Mouse (Mus musculus) spleen, postnatal 14 days (tissue): ENCODE measurements around the gene Card9.
"Not testable (repeated sequence)": the region's sequence is repeated elsewhere in the genome, so short reads cannot be mapped to it uniquely, and the experiment has no call there.

ENCODE experiments used
- DNase-seq, 2 experiments: peaks; one replicate each; pipeline ENCODE4 v3.0.0; 2021 to 2022; ENCODE audit warnings: low spot score in 2 of 2

Card9 gene

DNA sequence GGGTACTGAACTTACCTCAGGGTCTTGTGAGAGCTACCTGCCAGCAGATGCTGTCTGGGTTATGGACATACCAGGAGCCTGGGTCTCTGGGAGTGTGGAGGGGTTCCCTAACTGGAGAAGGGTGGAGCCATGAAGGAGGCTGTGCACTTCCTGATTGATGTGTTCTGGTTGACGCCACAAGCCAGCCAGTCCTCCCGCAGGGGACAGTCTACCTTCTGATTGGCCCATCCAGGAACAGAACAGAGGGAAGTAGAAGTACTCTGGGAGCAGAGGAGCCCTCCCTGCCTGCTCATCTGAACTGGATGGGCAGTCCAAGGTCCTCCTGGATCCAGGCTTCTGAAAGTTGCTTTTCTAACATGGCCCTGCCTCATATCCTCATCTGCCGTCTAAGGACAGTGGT lies at the start of gene Card9:
Gene Card9, minus strand, starts transcription at position 147 of the 400 bp plus-strand sequence.
- no peak for DNase-seq

- no peak for DNase-seq
Observed at GRCm38 (mm10) chr2:26410091-26410490, 49.4 kb upstream of the Card9 start.

- DNase-seq, result no peak
Observed at GRCm38 (mm10) chr2:26409362-26409761, 48.6 kb upstream of the Card9 start.

DNA sequence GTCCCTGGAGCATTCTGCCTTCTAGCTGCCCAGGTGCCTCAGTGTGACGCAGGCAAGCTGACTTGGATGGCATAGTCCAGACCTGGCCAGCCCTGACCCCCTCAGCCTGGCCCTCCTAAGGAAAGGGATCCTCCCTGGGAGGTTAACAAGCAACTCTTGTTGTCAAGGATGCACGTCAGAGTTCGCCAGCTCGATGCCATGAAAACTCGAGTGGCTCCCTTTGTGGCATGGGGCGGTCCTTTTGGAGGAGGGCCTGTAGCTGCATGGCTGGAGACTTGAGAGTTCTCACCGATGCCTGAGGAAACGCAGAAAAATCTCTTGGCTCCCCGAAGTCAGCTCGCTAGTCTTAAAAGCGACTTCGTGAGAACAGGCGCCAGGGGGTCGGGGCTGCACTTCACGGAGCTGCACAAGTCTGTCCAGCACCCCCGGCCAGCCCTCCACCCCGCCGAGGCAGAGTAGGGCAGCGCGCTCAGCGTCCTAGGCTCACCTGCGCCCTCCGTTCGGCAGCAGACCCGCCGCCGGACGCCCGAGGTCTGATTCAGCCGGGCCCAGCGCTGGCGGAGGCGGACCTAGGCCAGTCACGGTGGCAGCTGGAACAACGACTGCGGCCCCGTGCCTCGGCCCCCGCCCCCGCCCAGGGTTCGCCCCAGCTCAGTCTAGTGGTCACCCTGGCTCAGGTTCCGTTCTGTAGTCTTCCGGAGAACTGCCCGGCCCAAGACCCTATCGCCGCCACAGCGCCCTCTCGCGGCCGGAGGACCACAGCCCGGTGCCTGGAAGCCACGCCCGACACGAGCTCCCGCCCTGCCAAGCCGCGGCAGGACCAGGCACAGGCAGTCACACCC lies 48.0 kb upstream of the Card9 start, which contains the start of gene Inpp5e:
Gene Inpp5e, minus strand, starts transcription at position 689 of the 842 bp plus-strand sequence.
- peak; percentile 99 to 100 for DNase-seq

DNA sequence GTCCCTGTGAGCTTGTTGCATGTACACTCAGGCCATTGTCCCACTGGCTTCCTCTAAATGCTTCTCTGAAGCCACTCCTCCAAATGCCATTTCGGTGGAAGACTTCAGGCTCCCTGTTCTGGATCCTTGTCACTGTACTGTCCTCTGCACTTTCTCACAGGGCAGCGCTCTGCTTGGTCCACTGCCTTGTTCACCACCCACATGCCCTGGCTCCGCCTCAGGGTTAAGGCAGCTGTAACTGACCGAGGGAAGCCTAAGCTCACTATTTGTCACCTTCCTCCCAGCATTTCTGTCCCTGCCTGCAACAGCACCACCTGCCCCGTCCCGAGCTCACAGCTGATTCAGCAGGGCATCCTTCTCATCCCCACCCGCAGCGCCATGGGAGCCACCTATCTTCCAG lies 42.6 kb upstream of the Card9 start:
- no peak for DNase-seq

DNA sequence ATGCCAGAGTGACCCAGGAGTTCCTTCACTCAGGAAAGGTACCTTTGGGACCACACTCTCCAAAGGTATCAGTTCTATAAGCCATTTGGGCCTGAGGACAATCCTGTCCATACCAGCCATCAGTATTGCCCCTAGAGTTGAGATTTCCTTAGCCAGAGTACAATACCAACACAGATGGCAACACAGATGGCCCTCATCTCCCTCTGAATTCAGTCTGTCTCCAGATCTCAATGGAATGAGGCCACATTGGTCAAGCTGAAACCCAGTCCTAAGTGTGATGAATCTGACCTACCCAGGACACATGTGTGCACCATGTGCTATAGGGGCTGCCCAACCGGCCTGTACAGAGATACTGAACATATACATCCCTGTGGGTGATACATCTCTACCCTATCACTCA lies 41.5 kb upstream of the Card9 start:
- DNase-seq, result no peak

DNA sequence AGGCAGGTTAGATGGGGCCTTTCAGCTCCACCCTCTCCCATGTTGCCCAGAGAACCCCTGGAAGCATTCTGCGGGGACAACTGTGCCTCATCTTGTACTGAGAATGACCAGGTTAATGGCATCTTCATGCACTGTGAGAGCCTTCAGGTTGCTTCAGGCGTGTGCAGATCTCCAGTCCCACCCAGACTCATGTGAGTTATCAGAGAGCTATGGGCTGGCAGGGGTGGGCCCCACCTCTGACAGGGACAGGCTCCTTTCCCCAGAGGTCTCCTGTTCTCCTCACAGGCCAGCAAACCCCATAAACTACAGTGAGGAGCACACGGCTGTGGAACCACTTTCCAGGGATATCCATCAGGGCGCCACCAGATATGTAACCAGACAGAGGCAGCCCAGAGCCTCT lies 40.3 kb upstream of the Card9 start:
- DNase-seq, result no peak

GRCm38 (mm10) chr2:26400296-26400695 lies 39.6 kb upstream of the Card9 start:
- DNase-seq, result no peak

DNA sequence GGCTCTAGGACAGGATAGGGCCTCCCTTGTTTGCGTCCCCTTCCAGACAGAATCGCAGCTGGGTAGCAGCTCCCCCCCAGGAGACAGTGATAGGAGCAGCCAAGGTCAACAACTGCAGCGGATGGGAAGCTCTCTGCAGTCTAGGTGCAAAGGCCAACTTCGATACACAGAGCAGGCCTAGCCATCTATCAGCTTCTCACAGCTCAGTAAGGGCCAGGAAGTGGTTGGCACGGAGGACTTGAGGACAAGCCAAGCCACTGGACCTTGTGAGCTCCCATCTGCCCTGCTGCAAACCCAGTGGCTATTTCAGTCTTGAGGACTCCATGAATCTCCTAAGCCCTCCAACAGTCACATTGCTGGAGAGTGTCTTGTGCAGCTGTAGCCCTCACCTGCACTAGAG lies 38.9 kb upstream of the Card9 start:
- DNase-seq, result no peak

GRCm38 (mm10) chr2:26398978-26399377 lies 38.3 kb upstream of the Card9 start:
- DNase-seq, result no peak

- no peak for DNase-seq
Observed at GRCm38 (mm10) chr2:26391617-26392016, 30.9 kb upstream of the Card9 start.

- DNase-seq, result no peak
Observed at GRCm38 (mm10) chr2:26390954-26391353, 30.2 kb upstream of the Card9 start.

DNA sequence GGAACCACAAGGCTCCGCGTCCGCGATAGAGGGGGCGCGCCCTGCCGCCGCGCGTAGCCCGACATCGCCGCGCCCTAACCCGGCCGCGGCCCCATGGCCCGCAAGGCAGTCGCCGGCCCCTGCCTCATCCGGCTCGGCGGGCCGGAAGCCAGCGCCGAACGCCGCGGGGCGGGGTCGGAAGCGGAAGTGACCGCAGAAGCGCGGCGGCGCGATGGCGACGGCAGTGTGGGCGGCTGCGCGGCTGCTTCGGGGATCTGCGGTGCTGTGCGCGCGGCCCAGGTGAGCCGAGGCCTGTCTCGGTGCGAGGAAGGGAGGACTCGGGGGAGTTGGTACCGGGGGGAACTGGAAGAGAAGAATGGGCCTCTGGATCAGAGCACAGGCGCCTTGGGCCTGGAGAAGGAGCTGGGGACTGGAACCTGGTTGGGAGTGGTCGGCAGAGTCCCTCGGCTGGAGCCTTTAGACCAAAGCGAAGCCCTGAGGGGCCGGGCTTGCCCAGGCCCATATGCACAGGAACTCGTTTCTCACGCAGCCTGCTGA lies 28.5 kb upstream of the Card9 start, which contains the start of the genes Entr1 and Pmpca:
Gene Entr1, minus strand, starts transcription at position 163 of the 537 bp plus-strand sequence.
Gene Pmpca, plus strand, starts transcription at position 186 of the 537 bp plus-strand sequence.
- DNase-seq, result peak; percentile 70 to 81

DNA sequence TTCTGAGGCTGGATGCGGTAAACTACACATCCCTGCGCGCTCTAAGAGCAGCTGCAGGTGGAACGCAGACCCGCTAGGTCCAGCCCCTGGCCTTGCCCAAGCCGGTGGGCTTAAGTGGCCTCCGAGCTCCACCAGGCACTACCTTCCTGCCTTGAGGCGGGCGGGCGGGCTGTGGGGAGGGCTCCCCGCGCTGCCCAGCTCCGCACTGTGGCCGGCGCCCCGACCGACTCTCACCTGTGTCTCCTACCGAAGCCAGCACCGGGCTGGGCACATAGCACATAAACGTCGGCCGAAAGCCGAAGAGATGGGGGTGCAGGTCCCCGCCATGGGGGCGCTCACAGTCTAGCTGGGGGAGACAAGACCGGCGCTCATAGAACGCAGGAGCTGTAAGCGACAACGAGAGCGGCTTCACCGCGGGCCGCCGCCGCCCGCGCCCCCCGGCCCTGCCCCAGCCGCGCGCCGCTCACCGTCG lies 28.0 kb upstream of the Card9 start:
- DNase-seq, result no peak

DNA sequence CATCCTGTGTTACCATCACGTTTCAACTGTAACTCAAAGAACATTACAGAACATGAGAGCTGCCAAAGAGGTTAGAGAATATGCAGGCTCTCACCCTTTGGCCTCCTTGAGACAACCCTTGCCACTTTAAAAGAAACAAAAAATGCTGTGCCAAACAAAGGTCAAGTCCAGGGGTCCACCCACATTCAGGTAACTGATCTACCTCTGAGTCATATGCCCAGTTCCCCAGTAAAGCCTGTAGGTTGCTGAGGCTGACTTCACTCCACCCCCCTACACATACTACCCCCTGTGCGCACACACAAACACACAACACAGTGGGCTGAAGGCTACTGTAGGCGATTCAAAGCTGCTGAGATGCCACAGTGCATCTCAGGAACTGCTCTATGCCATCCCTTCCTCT lies 27.0 kb upstream of the Card9 start:
- no peak for DNase-seq

GRCm38 (mm10) chr2:26380871-26381270 lies 20.2 kb upstream of the Card9 start:
- DNase-seq, result not testable (repeated sequence)

- peak; percentile 59 to 73 for DNase-seq
Observed at GRCm38 (mm10) chr2:26380131-26380771, 19.5 kb upstream of the Card9 start, which contains the start of gene Snapc4. TSS of gene Snapc4 (minus strand) at chr2:26380653.

DNA sequence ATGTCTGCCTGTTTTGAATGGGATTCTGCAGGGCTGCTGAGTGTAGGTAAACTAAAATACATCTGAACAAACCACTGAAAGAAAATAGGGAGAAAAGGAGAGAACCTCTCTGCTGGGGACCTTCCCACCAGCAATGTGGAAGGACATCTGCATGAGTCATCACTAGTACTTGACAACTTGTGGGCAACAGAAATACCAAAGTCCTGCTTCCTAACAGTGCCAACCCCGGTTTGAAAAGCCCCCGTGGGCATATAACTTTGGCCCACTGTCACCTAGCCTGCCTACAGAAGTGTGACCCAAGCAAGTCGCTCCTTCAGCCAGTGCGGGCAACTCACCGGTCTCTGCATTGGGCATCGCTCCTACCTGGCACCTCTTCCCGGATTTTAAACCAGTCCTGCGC lies 11.7 kb upstream of the Card9 start:
- DNase-seq, result no peak

DNA sequence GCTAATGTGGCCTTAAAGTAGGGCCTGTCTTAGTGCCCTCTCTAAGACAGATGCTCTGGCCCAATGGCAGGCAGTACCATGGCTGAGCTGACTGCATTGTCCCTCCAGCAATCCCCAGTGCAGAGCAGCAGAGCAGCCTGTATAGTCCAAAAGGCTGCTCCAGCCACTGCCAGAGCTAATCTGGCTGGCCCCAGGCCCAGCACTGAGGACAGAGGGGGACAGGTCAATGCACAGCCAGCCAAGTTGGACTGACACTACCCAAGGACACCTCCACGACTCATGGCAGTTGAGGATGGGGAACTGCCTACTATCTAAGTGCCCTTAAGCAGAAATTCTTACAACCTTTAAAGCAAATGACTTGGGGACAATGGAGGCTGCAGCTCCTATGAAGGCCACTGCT lies 7.9 kb upstream of the Card9 start:
- no peak for DNase-seq

DNA sequence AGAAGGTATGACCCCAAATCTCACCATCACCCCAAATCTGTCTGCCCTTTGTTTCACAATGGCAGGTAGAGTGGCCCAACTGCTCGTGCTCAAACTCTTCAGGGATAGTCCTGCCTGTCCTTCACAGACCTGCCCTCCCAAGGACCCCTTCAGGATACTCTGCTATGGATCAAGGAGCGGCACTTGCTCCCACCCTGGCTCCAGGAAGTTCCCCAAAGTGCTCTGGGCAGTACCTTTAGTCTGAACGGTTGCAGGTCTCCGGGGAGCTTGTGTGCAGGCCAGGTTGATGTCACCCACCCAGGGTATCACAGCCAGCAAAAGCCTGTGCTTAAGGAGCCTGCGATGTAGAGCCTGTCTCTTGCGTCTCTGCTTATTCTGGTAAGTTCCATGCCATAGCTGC lies 7.2 kb upstream of the Card9 start:
- no peak for DNase-seq

DNA sequence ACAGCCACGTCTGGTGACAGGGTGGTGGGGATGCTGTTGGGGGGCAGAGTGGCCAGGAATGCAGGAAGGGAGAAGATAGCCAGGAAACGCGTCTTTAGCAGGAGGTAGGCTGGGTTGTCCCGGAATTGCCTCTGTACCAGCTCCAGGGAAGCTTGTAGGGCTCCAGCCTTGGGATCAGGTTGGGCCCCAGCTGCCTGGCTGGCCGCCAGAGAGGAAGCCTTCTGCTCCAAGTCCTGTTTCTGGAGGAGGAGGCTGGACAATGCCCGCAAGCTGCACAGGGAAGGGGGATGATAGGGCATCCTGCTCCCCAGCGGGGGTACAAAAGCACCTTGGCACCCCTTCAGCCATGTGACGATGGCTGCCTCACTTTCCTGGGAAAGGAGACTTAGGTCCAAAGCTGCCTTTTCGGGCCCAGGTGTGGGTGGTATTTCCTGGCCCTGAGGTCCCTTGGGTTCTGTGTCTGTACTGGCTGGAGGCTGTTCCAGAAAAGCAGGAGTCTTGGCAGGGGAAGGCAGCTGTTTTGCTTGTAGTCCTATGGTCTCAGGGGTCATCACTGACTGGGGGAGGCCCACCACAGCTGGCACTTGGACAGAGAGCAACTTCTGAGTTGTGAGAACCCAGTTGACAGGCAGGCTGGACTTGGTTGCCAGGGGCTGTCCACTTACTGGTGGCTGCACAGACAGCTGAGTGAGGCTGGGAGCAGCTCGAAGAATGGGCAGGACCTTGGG lies 4.2 kb upstream of the Card9 start:
- no peak for DNase-seq

DNA sequence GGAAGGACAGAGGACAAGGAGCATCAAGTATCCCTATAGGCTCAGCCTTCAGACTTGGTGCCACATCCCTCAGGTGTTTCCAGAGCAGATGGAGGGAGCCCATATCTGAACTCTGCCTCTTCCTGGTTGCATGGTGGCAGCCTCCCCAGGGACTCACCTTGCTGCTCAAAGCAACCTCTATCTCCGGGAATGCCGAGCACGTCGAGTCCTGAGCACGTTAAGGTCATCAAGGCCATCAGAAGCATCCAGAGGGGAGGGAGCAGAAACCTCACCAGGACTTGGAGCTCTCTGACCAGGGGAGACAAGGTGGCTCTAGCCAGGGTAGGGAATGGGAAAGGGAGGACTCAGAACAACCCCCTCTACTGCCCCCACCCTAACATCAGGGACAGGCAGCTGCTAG lies 2.8 kb upstream of the Card9 start:
- no peak for DNase-seq
